ENCODE assay signal across 22 mouse cellular contexts in genomic region chr1:182686231-182686630, GRCm38 (mm10).
DNase-seq lines count a peak whose midpoint lies in the region; ATAC-seq and TF ChIP-seq lines count a peak whose summit lies in the region.
"Had no signal": no experiment of that assay in that cellular context is flagged by ENCODE, and none has a peak within 500 bp of the region (broad histone marks: within the 10 kb centered on the region; RNA-seq: fewer than 3 reads in every experiment).

No protein-coding gene starts in this region.

- H3K4me2 ChIP-seq in embryonic facial prominence, embryonic 13.5 days: no peak overlapping the region
- H3K4me2 ChIP-seq in midbrain, embryonic 14.5 days (ENCODE audit: low read length): no peak overlapping the region
- H3K4me2 ChIP-seq in midbrain, embryonic 11.5 days: no peak overlapping the region
- no peak overlapping the region for H3K4me2 ChIP-seq in liver, embryonic 11.5 days
- H3K4me2 ChIP-seq: heart, embryonic 13.5 days; limb, embryonic 12.5 days; liver, embryonic 12.5 days; neural tube, embryonic 15.5 days had no signal

- DNase-seq in embryonic facial prominence, embryonic 10.5 days (ENCODE audit: low spot score): no peak
- peak; percentile 30 for DNase-seq in midbrain, embryonic 14.5 days
- no peak for DNase-seq in midbrain, embryonic 11.5 days (ENCODE audit: low spot score, missing footprints)
- peak; percentile 78 for DNase-seq in thymus, adult 2 months
- peak; percentile 77 for DNase-seq in thymus, postnatal 4 days
- no peak for DNase-seq in cerebellum, adult 11-12 months
- no peak for DNase-seq in liver, embryonic 11.5 days (ENCODE audit: low spot score)
- DNase-seq: adrenal gland, postnatal 25 days; cerebellum, adult 9-10 months; forebrain, postnatal 0 days; gastrocnemius, postnatal 25 days; heart, adult 18-20 months; kidney, adult 18-20 months; kidney, postnatal 25 days; lung, adult 2 months; lung, postnatal 14 days had no signal

- H3K27ac ChIP-seq in embryonic facial prominence, embryonic 13.5 days: no peak overlapping the region
- H3K27ac ChIP-seq in embryonic facial prominence, embryonic 10.5 days (replicated peaks): no peak overlapping the region
- 0 out of 2 replicates have a peak overlapping the region, but pooled peaks have one; percentile 49 for H3K27ac ChIP-seq in midbrain, embryonic 14.5 days (replicated peaks; ENCODE audit: low read depth, low read length)
- H3K27ac ChIP-seq in midbrain, embryonic 11.5 days (ENCODE audit: low read depth, low read length): no peak overlapping the region
- H3K27ac ChIP-seq in thymus, adult 2 months (ENCODE audit: control insufficient read depth, insufficient read depth, low read length): no peak overlapping the region
- H3K27ac ChIP-seq in liver, embryonic 11.5 days (ENCODE audit: low read depth, low read length): no peak overlapping the region
- H3K27ac ChIP-seq: heart, embryonic 13.5 days; layer of hippocampus, adult 2 months; limb, embryonic 12.5 days; liver, embryonic 12.5 days; neural tube, embryonic 15.5 days had no signal

- H3K36me3 ChIP-seq in embryonic facial prominence, embryonic 13.5 days: no peaks in the 10 kb centered on the region
- H3K36me3 ChIP-seq in embryonic facial prominence, embryonic 10.5 days (replicated peaks): no peaks in the 10 kb centered on the region
- no peaks in the 10 kb centered on the region for H3K36me3 ChIP-seq in midbrain, embryonic 14.5 days (ENCODE audit: control insufficient read depth, insufficient read depth, low read length)
- no peaks in the 10 kb centered on the region for H3K36me3 ChIP-seq in midbrain, embryonic 11.5 days (ENCODE audit: control insufficient read depth, insufficient read depth, low read length)
- no peaks in the 10 kb centered on the region for H3K36me3 ChIP-seq in thymus, adult 2 months (ENCODE audit: control insufficient read depth, insufficient read depth, low read length)
- no peaks in the 10 kb centered on the region for H3K36me3 ChIP-seq in liver, embryonic 11.5 days (ENCODE audit: control insufficient read depth, insufficient read depth, low read length)
- H3K36me3 ChIP-seq: heart, embryonic 13.5 days; limb, embryonic 12.5 days; liver, embryonic 12.5 days; neural tube, embryonic 15.5 days had no signal

- no peak overlapping the region for H3K9ac ChIP-seq in embryonic facial prominence, embryonic 13.5 days
- no peak overlapping the region for H3K9ac ChIP-seq in midbrain, embryonic 14.5 days (replicated peaks; ENCODE audit: low read length)
- H3K9ac ChIP-seq in midbrain, embryonic 11.5 days (ENCODE audit: low read length): no peak overlapping the region
- no peak overlapping the region for H3K9ac ChIP-seq in liver, embryonic 11.5 days (ENCODE audit: low read depth, low read length)
- H3K9ac ChIP-seq: forebrain, postnatal 0 days; heart, embryonic 13.5 days; limb, embryonic 12.5 days; liver, embryonic 12.5 days; neural tube, embryonic 15.5 days had no signal

- peaks cover 6% of the 10 kb centered on the region for H3K4me1 ChIP-seq in embryonic facial prominence, embryonic 13.5 days
- H3K4me1 ChIP-seq in embryonic facial prominence, embryonic 10.5 days: peaks cover 8% of the 10 kb centered on the region; the same call in 1 of the 2 replicates
- peaks cover 13% of the 10 kb centered on the region; the same call in 1 of the 2 replicates for H3K4me1 ChIP-seq in midbrain, embryonic 14.5 days (ENCODE audit: control insufficient read depth, insufficient read depth, low read length)
- no peaks in the 10 kb centered on the region for H3K4me1 ChIP-seq in midbrain, embryonic 11.5 days (ENCODE audit: control insufficient read depth, insufficient read depth, low read length)
- H3K4me1 ChIP-seq in thymus, adult 2 months (replicated peaks; ENCODE audit: control insufficient read depth, insufficient read depth, low read length): peaks cover 19% of the 10 kb centered on the region
- H3K4me1 ChIP-seq in liver, embryonic 11.5 days (replicated peaks; ENCODE audit: control insufficient read depth, insufficient read depth, low read length): no peaks in the 10 kb centered on the region
- H3K4me1 ChIP-seq: liver, embryonic 12.5 days had no signal

- no peaks in the 10 kb centered on the region for H3K27me3 ChIP-seq in embryonic facial prominence, embryonic 13.5 days
- H3K27me3 ChIP-seq in embryonic facial prominence, embryonic 10.5 days (replicated peaks; ENCODE audit: low read depth, poor library complexity, severe bottlenecking): no peaks in the 10 kb centered on the region
- H3K27me3 ChIP-seq in midbrain, embryonic 14.5 days (ENCODE audit: control insufficient read depth, insufficient read depth, low read length): no peaks in the 10 kb centered on the region
- no peaks in the 10 kb centered on the region for H3K27me3 ChIP-seq in midbrain, embryonic 11.5 days (ENCODE audit: control insufficient read depth, insufficient read depth, low read length)
- H3K27me3 ChIP-seq in thymus, adult 2 months (ENCODE audit: control insufficient read depth, insufficient read depth, low read length): no peaks in the 10 kb centered on the region
- H3K27me3 ChIP-seq in liver, embryonic 11.5 days (replicated peaks; ENCODE audit: control insufficient read depth, insufficient read depth, low read length): no peaks in the 10 kb centered on the region
- H3K27me3 ChIP-seq: limb, embryonic 12.5 days; liver, embryonic 12.5 days; neural tube, embryonic 15.5 days had no signal

- 0 out of 2 replicates have a peak, but pooled peaks have one; percentile 56 for ATAC-seq in embryonic facial prominence, embryonic 13.5 days (ENCODE audit: insufficient number of reproducible peaks, insufficient read depth, low FRiP score, low TSS enrichment, low read depth)
- ATAC-seq in midbrain, embryonic 14.5 days (ENCODE audit: low FRiP score, low TSS enrichment): no peak
- no peak for ATAC-seq in midbrain, embryonic 11.5 days (ENCODE audit: low FRiP score)
- no peak for ATAC-seq in liver, embryonic 11.5 days (replicated peaks; ENCODE audit: low FRiP score)
- ATAC-seq: forebrain, postnatal 0 days; liver, embryonic 12.5 days had no signal

- 15% methylated on average over 5 of the region's 5 CpGs for whole genome bisulfite sequencing in embryonic facial prominence, embryonic 13.5 days
- whole genome bisulfite sequencing in embryonic facial prominence, embryonic 10.5 days: 21% methylated on average over 5 of the region's 5 CpGs
- WGBS in midbrain, embryonic 14.5 days: 12% methylated on average over 5 of the region's 5 CpGs
- WGBS in midbrain, embryonic 11.5 days: 25% methylated on average over 5 of the region's 5 CpGs
- 30% methylated on average over 5 of the region's 5 CpGs for WGBS in thymus, adult 2 months
- 33% methylated on average over 5 of the region's 5 CpGs for WGBS in liver, embryonic 11.5 days

- no peaks in the 10 kb centered on the region for H3K9me3 ChIP-seq in embryonic facial prominence, embryonic 13.5 days
- H3K9me3 ChIP-seq in embryonic facial prominence, embryonic 10.5 days: no peaks in the 10 kb centered on the region
- H3K9me3 ChIP-seq in midbrain, embryonic 14.5 days (ENCODE audit: control insufficient read depth, low read length): no peaks in the 10 kb centered on the region
- no peaks in the 10 kb centered on the region for H3K9me3 ChIP-seq in midbrain, embryonic 11.5 days (ENCODE audit: control insufficient read depth, low read length)
- H3K9me3 ChIP-seq in liver, embryonic 11.5 days (ENCODE audit: control insufficient read depth, low read length): no peaks in the 10 kb centered on the region
- H3K9me3 ChIP-seq: heart, embryonic 13.5 days; limb, embryonic 12.5 days; liver, embryonic 12.5 days; neural tube, embryonic 15.5 days had no signal

- no peak for TF ChIP-seq CTCF in thymus, adult 2 months (IDR thresholded peaks at IDR 0.05; ENCODE audit: borderline replicate concordance, control insufficient read depth, extremely low read depth, insufficient read depth, low read length, poor library complexity)

- no peak overlapping the region for H3K4me3 ChIP-seq in embryonic facial prominence, embryonic 13.5 days
- H3K4me3 ChIP-seq in embryonic facial prominence, embryonic 10.5 days: no peak overlapping the region
- H3K4me3 ChIP-seq in midbrain, embryonic 14.5 days (replicated peaks; ENCODE audit: low read depth, low read length): no peak overlapping the region
- no peak overlapping the region for H3K4me3 ChIP-seq in midbrain, embryonic 11.5 days (ENCODE audit: low read depth, low read length)
- H3K4me3 ChIP-seq in thymus, adult 2 months (ENCODE audit: control insufficient read depth, insufficient read depth, low read length): no peak overlapping the region
- no peak overlapping the region for H3K4me3 ChIP-seq in liver, embryonic 11.5 days (ENCODE audit: low read depth, low read length)
- H3K4me3 ChIP-seq: heart, embryonic 13.5 days; layer of hippocampus, adult 2 months; limb, embryonic 12.5 days; liver, embryonic 12.5 days; neural tube, embryonic 15.5 days had no signal

- no peak for TF ChIP-seq POLR2A in thymus, adult 2 months (IDR thresholded peaks at IDR 0.05; ENCODE audit: control insufficient read depth, extremely low read depth, insufficient read depth, low read length, poor library complexity)

Comparison
In these comparisons a context has a peak if more than half of its experiments do, and no peak if none do; other contexts are left out.
1. DNase-seq: peak in midbrain, embryonic 14.5 days (single experiment), thymus, adult 2 months (single experiment) and thymus, postnatal 4 days (single experiment); none in embryonic facial prominence, embryonic 10.5 days (single experiment), midbrain, embryonic 11.5 days (single experiment), cerebellum, adult 11-12 months (single experiment) and liver, embryonic 11.5 days (single experiment).